Mouse (Mus musculus): Measurements from ENCODE around the gene Arl11. TPM values are rescaled to one million over a fixed set of nuclear protein-coding genes. Genes with fewer than 3 reads are reported as not detected.

Gene Arl11
- 2.8 and 3.0 TPM in 2 replicates for polyA plus RNA-seq (2012; rRNA removed)

GRCm38 (mm10) chr14:61309593-61309992, at the start of gene Arl11:
Arl11 (plus strand) TSS chr14:61309753.

DNA sequence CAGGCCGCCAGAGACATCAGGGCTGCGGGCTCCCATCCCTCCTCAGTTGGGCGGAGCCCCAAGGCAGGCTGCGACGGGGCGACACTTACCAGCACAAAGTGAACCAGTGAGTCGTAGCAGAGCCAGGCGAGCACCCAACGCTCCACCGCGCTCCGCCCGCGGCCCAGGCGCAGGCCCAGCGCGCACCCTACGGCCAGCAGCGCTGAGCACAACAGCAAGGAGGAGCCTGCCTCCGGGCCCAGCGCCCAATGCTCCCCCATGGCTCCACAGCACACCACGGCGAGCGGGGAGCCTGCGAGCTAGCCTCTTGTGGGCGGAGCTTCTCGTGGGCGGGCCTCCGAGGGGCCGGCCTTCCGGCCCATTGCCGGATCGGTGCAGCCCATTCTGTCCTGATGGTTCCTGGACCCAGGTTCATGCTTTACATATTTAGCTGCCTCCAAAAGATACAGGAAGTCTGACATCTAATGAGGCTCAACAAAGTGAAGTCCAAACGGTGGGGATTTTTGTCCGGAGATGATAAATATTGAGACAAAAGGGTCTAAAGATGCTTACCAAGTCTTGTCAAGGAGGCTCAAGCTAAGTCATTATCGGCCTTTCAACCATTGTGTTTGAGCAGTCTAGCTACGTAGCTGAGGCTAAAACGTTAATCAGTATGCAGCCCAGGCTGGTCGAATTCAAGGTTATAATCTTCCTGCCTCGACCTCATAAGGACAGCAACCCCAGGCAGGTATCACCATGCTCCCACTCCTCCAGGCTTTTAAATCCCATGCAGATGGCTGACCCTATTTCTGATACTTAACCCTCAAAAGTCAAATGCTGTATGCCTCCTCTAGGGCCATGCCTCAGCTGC, 50.8 kb downstream of the Arl11 start, which contains the start of gene Ebpl:
Ebpl (minus strand) TSS at position 309 of the 850 bp plus-strand sequence.

Other genes with a start within 250 kb of the Arl11 start
- gene Sacs, start 171.3 kb upstream of the Arl11 start, polyA plus RNA-seq (2012; rRNA removed) = 0.92 and 1.4 TPM in 2 replicates
- 0.66 and 1.2 TPM in 2 replicates for gene Sgcg, start 51.3 kb upstream of the Arl11 start, polyA plus RNA-seq (2012; rRNA removed)
- 2.3 and 2.7 TPM in 2 replicates for gene Ebpl, start 50.7 kb downstream of the Arl11 start, polyA plus RNA-seq (2012; rRNA removed)
- 3.7 and 5.4 TPM in 2 replicates for gene Kpna3, start 130.1 kb downstream of the Arl11 start, polyA plus RNA-seq (2012; rRNA removed)
- 14.1 and 32.4 TPM in 2 replicates for gene Spryd7, start 247.1 kb downstream of the Arl11 start, polyA plus RNA-seq (2012; rRNA removed)

Measured in ovary, adult 2 months (tissue).